Mouse (Mus musculus) small intestine, adult 2 months (tissue): ENCODE measurements around the gene Trip4. TPM values are rescaled to one million over a fixed set of nuclear protein-coding genes. Genes with fewer than 3 reads are reported as not detected.

Experiments
- H3K27ac ChIP-seq: fragments of 200-500 bp; 2 replicates; pipeline ENCODE4 v1.5.1; 2012; ENCODE audit warnings: low read depth, low read length, control low read depth, inconsistent platforms; ENCODE audit not compliant: insufficient read depth
- H3K27me3 ChIP-seq: fragments of 200-500 bp; 2 replicates; pipeline ENCODE4 v1.6.1; 2012; ENCODE audit warnings: mild to moderate bottlenecking, moderate library complexity, low read length, inconsistent platforms; ENCODE audit not compliant: control insufficient read depth, insufficient read depth
- H3K36me3 ChIP-seq: fragments of 200-500 bp; 2 replicates; pipeline ENCODE4 v1.6.1; 2012; ENCODE audit warnings: mild to moderate bottlenecking, low read length, control low read depth, inconsistent platforms; ENCODE audit not compliant: control insufficient read depth, insufficient read depth
- H3K4me1 ChIP-seq: fragments of 200-500 bp; 2 replicates; pipeline ENCODE4 v1.6.1; 2012; ENCODE audit warnings: low read length, inconsistent platforms, mixed read lengths; ENCODE audit not compliant: control insufficient read depth, insufficient read depth, insufficient read length
- H3K4me3 ChIP-seq: fragments of 200-500 bp; 2 replicates; pipeline ENCODE4 v1.5.1; 2012; ENCODE audit warnings: low read depth, mild to moderate bottlenecking, control low read depth, inconsistent platforms, low read length, moderate library complexity
- CTCF ChIP-seq: fragments of 200-500 bp; IDR thresholded peaks from 2 replicates; pipeline ENCODE4 v1.5.1; 2012; ENCODE audit warnings: low read depth, mild to moderate bottlenecking, control low read depth, inconsistent platforms, low read length, moderate library complexity, mixed read lengths; ENCODE audit not compliant: insufficient replicate concordance, insufficient read length; ENCODE audit errors: extremely low read depth
- POLR2A ChIP-seq: fragments of 200-500 bp; IDR thresholded peaks from 2 replicates; pipeline ENCODE4 v1.6.1; 2012; ENCODE audit warnings: low read depth, mild to moderate bottlenecking, control low read depth, inconsistent platforms, low read length, moderate library complexity
- WGBS: fragments of 180-500 bp; shearing (Covaris S2); methylation state at CpG from one replicate; pipeline ENCODE4 v1.1.7; 2018; 5-methylcytosine and 5-hydroxymethylcytosine counted together
- polyA plus RNA-seq: library from polyadenylated mRNA; depleted of rRNA; stranded (reverse); fragments of >200 nt; gene quantifications from 2 replicates; pipeline ENCODE4 v1.2.3, GENCODE M21; 2012

Trip4 gene
- polyA plus RNA-seq, 1 experiment: 3.3 TPM

GRCm38 (mm10) chr9:65834628-65835354, 73.8 kb downstream of the Trip4 start:
- 64% methylated on average over 10 of the region's 10 CpGs for WGBS
- peaks cover 19% of the 10 kb centered on the region for H3K36me3 ChIP-seq
- TF ChIP-seq POLR2A (no peak), CTCF (no peak)
- no peaks in the 10 kb centered on the region for H3K4me1 ChIP-seq
- no peak overlapping the region for H3K27ac ChIP-seq
- H3K4me3 ChIP-seq: no peak overlapping the region
- H3K27me3 ChIP-seq: no peaks in the 10 kb centered on the region

DNA sequence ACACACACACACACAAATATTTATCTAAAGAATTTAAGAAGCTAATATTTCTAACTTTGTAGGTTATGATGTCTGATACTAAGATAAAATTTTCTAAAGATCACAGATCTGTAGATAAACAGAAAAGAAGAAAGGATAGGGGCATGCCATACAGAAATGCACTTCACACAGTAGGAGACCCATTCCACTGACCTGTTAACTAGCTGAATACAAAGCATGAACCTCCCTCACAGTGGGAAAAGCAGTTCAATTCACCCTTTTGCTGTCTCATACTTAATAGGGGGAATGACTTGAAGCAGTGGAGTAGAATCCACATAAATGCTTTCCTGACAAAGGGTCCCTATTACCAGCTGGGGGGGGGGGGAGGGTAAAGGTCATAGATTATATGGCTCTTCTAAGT, 75.0 kb downstream of the Trip4 start:
- Histone ChIP-seq H3K36me3 (peaks cover 19% of the 10 kb centered on the region), H3K27ac (no peak overlapping the region), H3K27me3 (no peaks in the 10 kb centered on the region), H3K4me1 (no peaks in the 10 kb centered on the region; the same call in 1 of the 2 replicates), H3K4me3 (no peak overlapping the region)
- TF ChIP-seq POLR2A: no peak
- TF ChIP-seq CTCF: no peak

DNA sequence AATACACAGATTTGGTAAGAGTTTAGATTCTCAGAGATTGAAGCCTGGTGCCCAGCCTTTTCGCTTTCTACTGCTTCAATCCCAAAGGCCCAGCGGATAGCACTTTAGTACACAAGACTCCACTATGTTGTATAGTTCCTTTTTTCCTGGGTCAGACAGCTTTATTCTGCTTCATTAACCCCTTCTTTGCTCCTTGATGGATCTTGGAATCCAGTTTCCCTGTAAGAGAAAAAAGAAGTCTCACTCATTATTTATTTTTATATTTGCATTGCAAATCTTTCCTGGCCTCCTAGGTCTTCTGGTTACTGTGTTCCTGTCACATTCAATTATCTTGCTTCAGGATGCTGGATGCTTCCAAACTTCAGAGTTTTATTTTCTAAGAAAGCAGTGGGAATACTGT, 75.4 kb downstream of the Trip4 start:
- Histone ChIP-seq H3K27me3 (no peaks in the 10 kb centered on the region), H3K4me3 (no peak overlapping the region), H3K36me3 (peaks cover 17% of the 10 kb centered on the region), H3K4me1 (no peaks in the 10 kb centered on the region; the same call in 1 of the 2 replicates), H3K27ac (no peak overlapping the region)
- TF ChIP-seq POLR2A (no peak), CTCF (no peak)
- WGBS: 96% methylated on average over 2 of the region's 2 CpGs

DNA sequence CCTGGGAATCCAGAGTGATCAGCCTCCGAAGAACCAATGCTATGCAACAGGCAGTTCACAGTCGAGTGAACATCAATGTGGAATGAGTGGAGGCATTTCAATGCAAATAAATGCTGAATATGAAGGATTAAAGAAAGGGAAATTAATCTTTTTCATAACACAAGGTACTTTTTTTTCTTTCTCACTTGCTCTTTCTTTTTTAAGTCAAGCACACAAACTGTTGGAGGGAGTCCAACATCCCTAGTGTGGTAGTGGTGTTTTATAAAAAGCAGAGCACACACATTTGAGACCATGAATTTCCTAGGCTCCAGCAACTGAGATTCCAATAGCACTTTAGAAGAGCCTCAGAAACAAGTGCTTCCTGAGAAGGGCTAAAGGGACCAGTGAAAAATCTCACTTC, 76.6 kb downstream of the Trip4 start:
- TF ChIP-seq POLR2A (no peak), CTCF (no peak)
- no peaks in the 10 kb centered on the region for H3K27me3 ChIP-seq
- H3K4me3 ChIP-seq: no peak overlapping the region
- 29% methylated on average over 2 of the region's 2 CpGs for WGBS
- no peaks in the 10 kb centered on the region; the same call in none of the 2 replicates for H3K4me1 ChIP-seq
- H3K27ac ChIP-seq: no peak overlapping the region
- peaks cover 9% of the 10 kb centered on the region for H3K36me3 ChIP-seq

- no peak overlapping the region for H3K4me3 ChIP-seq
- no peak overlapping the region for H3K27ac ChIP-seq
- no peaks in the 10 kb centered on the region for H3K27me3 ChIP-seq
- TF ChIP-seq POLR2A (no peak), CTCF (no peak)
- peaks cover 6% of the 10 kb centered on the region for H3K36me3 ChIP-seq
- 50% methylated on average over 4 of the region's 4 CpGs for WGBS
- H3K4me1 ChIP-seq: peaks cover 1% of the 10 kb centered on the region
These were observed 77.4 kb downstream of the Trip4 start for GRCm38 (mm10) chr9:65831164-65831563.

GRCm38 (mm10) chr9:65830255-65830654, 78.3 kb downstream of the Trip4 start:
- peaks cover 5% of the 10 kb centered on the region for H3K4me1 ChIP-seq
- H3K27me3 ChIP-seq: no peaks in the 10 kb centered on the region
- WGBS: 92% methylated on average over 4 of the region's 4 CpGs
- TF ChIP-seq POLR2A: no peak
- TF ChIP-seq CTCF: no peak
- peaks cover 6% of the 10 kb centered on the region for H3K36me3 ChIP-seq
- H3K4me3 ChIP-seq: no peak overlapping the region
- no peak overlapping the region for H3K27ac ChIP-seq

DNA sequence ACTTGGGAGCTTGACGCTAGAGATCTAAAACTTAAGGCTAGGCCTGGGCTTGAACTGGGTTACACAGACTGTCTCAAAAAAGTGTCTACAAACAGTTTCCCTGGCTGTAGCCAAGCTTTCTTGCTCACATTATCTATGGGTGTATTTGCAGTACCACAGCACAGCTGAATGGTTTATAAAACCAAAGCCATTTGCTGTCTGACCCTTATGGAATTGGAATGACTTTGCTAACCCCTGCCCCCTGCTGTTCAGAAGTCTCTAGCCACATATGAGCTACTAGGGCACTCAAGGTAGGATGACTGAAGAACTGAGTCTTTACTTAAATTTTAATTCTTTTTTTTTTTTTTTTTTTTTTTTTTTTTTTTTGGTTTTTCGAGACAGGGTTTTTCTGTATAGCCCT, 79.2 kb downstream of the Trip4 start:
- H3K36me3 ChIP-seq: peaks cover 5% of the 10 kb centered on the region
- H3K4me1 ChIP-seq: peaks cover 5% of the 10 kb centered on the region
- no peaks in the 10 kb centered on the region for H3K27me3 ChIP-seq
- WGBS: 96% methylated on average over 1 of the region's 2 CpGs
- H3K4me3 ChIP-seq: no peak overlapping the region
- H3K27ac ChIP-seq: no peak overlapping the region
- TF ChIP-seq POLR2A (no peak), CTCF (no peak)
